Mouse (Mus musculus): ENCODE results near the gene Repin1.

Gene Repin1

DNA sequence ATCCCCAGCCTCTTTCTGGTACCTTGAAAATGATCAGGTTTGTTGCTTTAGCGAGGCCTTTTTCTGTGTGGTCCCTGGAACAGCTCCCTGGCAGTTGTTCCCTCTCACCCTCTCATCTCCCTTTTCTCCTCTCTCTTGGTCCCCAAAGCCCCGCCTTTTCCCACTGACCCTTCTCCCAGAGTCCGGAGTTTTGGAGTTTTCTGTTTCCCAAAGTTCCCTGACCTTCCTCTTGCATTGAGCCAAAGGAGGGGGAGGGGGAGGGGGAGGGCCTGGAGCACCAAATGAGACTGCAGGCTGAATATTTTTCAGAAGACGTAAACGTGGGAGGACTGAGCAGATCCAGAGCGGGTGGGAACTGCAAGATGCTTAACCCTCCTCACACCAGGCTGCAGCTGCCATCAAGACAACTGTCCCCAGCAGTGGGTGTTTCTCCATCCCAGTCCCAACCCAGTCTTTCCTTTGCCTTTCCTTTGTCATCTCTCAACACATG is 21.1 kb upstream of the Repin1 start, which contains the start of gene Rarres2:
TSS of gene Rarres2 (minus strand) at position 218 of the 490 bp plus-strand sequence.
- Histone ChIP-seq H3K36me3 (ENCODE audit: insufficient read depth, low read length) (no peaks in the 10 kb centered on the region), H3K9me3 (ENCODE audit: low read length) (peaks cover 15% of the 10 kb centered on the region), H3K4me1 (replicated peaks; ENCODE audit: low read depth, low read length) (0 out of 2 replicates have a peak, but pooled peaks cover 5% of the 10 kb centered on the region), H3K27me3 (ENCODE audit: insufficient read depth, low read length) (peaks cover 12% of the 10 kb centered on the region; the same call in 1 of the 2 replicates), H3K4me3 (replicated peaks; ENCODE audit: low read length) (no peak within 1 kb of the TSS)
- TF ChIP-seq NANOG (IDR thresholded peaks at IDR 0.05; ENCODE audit: borderline replicate concordance, low read length) (no peak), POU5F1 (IDR thresholded peaks at IDR 0.05; ENCODE audit: borderline replicate concordance, low read length) (no peak), CTCF (conservative IDR thresholded peaks at IDR 0.05; ENCODE audit: low read length) (no peak)

DNA sequence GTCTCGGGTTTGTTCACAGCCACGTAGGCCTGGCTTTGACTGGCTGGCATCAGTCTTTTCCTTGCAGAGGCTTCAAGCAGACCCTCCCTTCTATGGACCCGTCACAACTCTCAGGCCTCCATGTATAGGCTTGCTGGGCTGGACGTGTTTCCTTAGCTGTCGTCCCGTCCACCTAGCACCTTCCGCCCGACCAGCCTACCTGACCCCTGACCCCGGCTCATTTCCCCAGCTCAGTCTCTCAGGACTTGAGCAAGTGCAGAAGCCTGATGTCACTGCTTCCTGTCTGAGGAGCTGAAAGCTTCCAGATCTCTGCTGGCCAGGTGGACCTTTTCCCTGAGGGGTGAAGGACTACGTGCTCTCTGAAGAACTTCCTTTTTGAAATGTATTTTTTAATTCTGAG is 20.4 kb upstream of the Repin1 start:
- no peak overlapping the region for H3K4me3 ChIP-seq (replicated peaks; ENCODE audit: low read length)
- 0 out of 2 replicates have a peak, but pooled peaks cover 4% of the 10 kb centered on the region for H3K4me1 ChIP-seq (replicated peaks; ENCODE audit: low read depth, low read length)
- TF ChIP-seq POU5F1 (IDR thresholded peaks at IDR 0.05; ENCODE audit: borderline replicate concordance, low read length), result no peak
- no peak for TF ChIP-seq CTCF (conservative IDR thresholded peaks at IDR 0.05; ENCODE audit: low read length)
- no peak for TF ChIP-seq NANOG (IDR thresholded peaks at IDR 0.05; ENCODE audit: borderline replicate concordance, low read length)
- no peaks in the 10 kb centered on the region for H3K36me3 ChIP-seq (ENCODE audit: insufficient read depth, low read length)
- H3K27me3 ChIP-seq (ENCODE audit: insufficient read depth, low read length), result peaks cover 12% of the 10 kb centered on the region
- peaks cover 15% of the 10 kb centered on the region for H3K9me3 ChIP-seq (ENCODE audit: low read length)

DNA sequence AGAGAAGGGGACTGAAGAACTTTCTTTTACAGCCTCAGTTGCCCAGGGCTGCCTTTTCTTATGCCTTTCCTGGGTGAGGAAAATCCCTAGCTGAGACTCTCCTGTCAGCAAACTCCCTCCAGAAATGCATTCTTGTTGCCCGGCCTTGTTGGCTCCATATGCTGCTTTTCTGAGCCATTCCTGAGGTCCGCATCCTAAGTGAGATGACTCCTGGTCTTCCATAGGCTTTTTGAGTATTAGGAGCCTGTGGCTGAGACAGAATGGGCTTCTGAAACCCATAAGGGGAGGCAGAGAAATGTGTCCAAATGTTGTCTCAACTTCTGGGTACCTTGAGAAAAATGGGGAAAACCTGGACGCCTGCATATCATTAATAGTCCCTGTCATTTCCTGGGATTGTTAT is 19.7 kb upstream of the Repin1 start:
- Histone ChIP-seq H3K4me1 (replicated peaks; ENCODE audit: low read depth, low read length) (no peaks in the 10 kb centered on the region), H3K4me3 (replicated peaks; ENCODE audit: low read length) (no peak overlapping the region), H3K27me3 (ENCODE audit: insufficient read depth, low read length) (peaks cover 12% of the 10 kb centered on the region), H3K9me3 (ENCODE audit: low read length) (peaks cover 15% of the 10 kb centered on the region), H3K36me3 (ENCODE audit: insufficient read depth, low read length) (no peaks in the 10 kb centered on the region)
- TF ChIP-seq CTCF (conservative IDR thresholded peaks at IDR 0.05; ENCODE audit: low read length) (no peak), NANOG (IDR thresholded peaks at IDR 0.05; ENCODE audit: borderline replicate concordance, low read length) (no peak), POU5F1 (IDR thresholded peaks at IDR 0.05; ENCODE audit: borderline replicate concordance, low read length) (no peak)

DNA sequence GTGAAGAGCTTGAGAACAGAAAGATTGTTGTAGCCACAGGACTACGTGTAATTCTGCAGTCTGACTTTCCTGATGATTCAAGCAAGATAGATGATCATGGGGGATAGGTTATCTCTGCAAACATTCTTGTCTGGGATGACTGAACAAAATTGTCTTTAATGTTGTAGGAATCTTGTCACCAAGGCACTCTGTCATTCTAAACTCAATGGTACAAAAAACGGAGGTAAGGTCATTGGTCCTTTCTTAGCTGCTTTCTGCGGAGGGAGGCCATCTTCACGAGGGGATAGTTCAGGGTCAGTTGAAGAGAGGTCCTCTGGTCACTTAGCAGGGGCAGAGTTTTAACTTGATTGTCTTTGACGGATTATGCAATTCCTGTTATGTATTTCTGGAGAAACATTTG is 14.9 kb upstream of the Repin1 start:
- H3K4me1 ChIP-seq (replicated peaks; ENCODE audit: low read depth, low read length), result no peaks in the 10 kb centered on the region
- H3K27me3 ChIP-seq (ENCODE audit: insufficient read depth, low read length), result peaks cover 13% of the 10 kb centered on the region
- TF ChIP-seq NANOG (IDR thresholded peaks at IDR 0.05; ENCODE audit: borderline replicate concordance, low read length) (no peak), CTCF (conservative IDR thresholded peaks at IDR 0.05; ENCODE audit: low read length) (no peak), POU5F1 (IDR thresholded peaks at IDR 0.05; ENCODE audit: borderline replicate concordance, low read length) (no peak)
- H3K4me3 ChIP-seq (replicated peaks; ENCODE audit: low read length), result no peak overlapping the region
- H3K9me3 ChIP-seq (ENCODE audit: low read length), result no peaks in the 10 kb centered on the region
- no peaks in the 10 kb centered on the region for H3K36me3 ChIP-seq (ENCODE audit: insufficient read depth, low read length)

DNA sequence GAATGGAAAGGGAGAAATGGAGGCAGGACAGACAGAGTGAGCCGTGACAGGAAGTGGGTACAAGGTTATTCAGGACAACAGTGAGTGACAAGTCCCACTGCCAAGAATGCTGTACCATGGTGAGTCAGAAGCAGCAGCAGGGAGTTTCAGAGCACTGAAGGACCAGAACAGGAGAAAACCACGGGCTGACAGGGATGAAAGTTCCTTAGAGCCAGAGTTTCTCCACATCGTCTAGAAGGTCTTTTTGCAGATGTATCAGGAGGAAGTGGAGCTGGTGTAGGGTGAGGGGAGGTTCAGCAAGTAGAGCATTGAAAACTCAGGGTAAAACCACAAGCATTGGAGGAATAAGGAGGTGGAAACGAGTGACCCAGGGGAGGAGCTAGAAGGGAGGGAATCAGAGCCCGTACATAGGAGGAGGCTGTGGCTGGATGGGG is 14.5 kb upstream of the Repin1 start:
- H3K4me3 ChIP-seq (replicated peaks; ENCODE audit: low read length), result no peak overlapping the region
- H3K36me3 ChIP-seq (ENCODE audit: insufficient read depth, low read length), result no peaks in the 10 kb centered on the region
- TF ChIP-seq NANOG (IDR thresholded peaks at IDR 0.05; ENCODE audit: borderline replicate concordance, low read length) (no peak), CTCF (conservative IDR thresholded peaks at IDR 0.05; ENCODE audit: low read length) (no peak), POU5F1 (IDR thresholded peaks at IDR 0.05; ENCODE audit: borderline replicate concordance, low read length) (no peak)
- H3K9me3 ChIP-seq (ENCODE audit: low read length), result no peaks in the 10 kb centered on the region
- peaks cover 13% of the 10 kb centered on the region for H3K27me3 ChIP-seq (ENCODE audit: insufficient read depth, low read length)
- no peaks in the 10 kb centered on the region for H3K4me1 ChIP-seq (replicated peaks; ENCODE audit: low read depth, low read length)

DNA sequence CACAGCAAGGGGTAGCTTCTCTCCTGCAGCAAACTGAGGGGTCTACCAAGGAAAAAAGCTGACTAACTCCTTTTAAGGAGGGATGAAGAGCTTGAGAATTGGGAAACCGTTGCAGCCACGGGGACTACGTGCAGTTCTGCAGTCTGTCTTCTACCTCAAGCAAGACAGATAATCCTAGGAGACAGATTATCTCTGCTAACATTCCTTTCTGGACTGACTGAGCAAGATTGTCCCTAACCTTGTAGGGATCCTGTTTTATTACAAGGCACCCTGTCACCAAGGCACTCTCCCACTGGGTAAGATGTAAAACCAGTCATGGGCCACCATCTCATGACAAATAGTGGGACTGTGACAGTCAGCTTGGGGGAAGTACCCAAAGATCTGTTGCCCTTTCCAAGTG is 12.4 kb upstream of the Repin1 start:
- no peak overlapping the region for H3K4me3 ChIP-seq (replicated peaks; ENCODE audit: low read length)
- TF ChIP-seq POU5F1 (IDR thresholded peaks at IDR 0.05; ENCODE audit: borderline replicate concordance, low read length), result no peak
- no peak for TF ChIP-seq CTCF (conservative IDR thresholded peaks at IDR 0.05; ENCODE audit: low read length)
- no peak for TF ChIP-seq NANOG (IDR thresholded peaks at IDR 0.05; ENCODE audit: borderline replicate concordance, low read length)

DNA sequence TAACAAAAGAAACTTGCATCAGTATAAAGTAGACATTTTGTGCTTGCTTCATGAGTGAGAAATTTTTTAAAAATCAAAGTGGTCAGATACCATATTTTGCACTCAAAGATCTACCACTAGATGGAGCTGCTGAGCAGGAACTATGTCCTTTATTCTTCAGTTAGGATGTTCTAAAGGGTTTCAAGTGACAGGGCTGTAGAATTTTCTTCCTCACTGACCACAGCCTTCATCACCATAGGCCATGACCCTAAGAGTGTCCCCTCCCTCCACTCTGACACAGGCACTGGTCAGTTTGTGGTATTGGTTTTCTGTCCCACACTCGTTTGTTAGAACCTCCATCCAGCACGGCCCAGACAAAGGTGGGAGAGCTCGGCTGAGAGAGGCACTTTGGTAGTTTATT is 11.6 kb upstream of the Repin1 start:
- no peak for TF ChIP-seq NANOG (IDR thresholded peaks at IDR 0.05; ENCODE audit: borderline replicate concordance, low read length)
- TF ChIP-seq POU5F1 (IDR thresholded peaks at IDR 0.05; ENCODE audit: borderline replicate concordance, low read length), result no peak
- peak; percentile 87 for TF ChIP-seq CTCF (conservative IDR thresholded peaks at IDR 0.05; ENCODE audit: low read length)
- H3K9me3 ChIP-seq (ENCODE audit: low read length), result peaks cover 9% of the 10 kb centered on the region

More for the DNA sequence above, 12.4 kb upstream of the Repin1 start:
- Histone ChIP-seq H3K9me3 (ENCODE audit: low read length) (peaks cover 5% of the 10 kb centered on the region), H3K4me1 (replicated peaks; ENCODE audit: low read depth, low read length) (no peaks in the 10 kb centered on the region), H3K36me3 (ENCODE audit: insufficient read depth, low read length) (no peaks in the 10 kb centered on the region), H3K27me3 (ENCODE audit: insufficient read depth, low read length) (peaks cover 10% of the 10 kb centered on the region)

DNA sequence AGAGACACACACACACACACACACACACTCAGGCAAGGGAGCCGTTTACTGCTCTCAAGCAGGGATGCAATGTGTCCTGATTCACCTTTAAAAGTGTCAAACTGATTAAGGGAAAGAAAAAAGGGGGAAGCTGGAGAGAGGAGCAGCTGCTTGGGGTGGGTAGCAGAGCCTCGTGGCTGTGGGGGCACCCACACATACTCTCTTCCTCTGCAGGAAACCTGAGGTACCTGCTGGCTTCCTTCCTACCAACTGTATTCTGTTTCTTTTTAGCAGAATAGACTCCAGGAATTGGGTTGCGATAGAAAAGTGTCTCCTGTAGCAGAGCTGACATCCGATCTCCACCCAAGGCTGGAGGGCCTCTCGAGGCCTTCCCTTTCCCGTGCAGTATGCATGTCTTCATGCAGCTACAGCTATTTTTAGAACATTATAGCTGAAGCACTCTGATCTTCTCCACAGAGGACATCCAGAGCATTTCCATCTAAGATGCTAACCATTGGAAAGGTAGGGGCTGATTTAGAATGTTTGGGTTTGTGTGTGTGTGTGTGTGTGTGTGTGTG is 4.4 kb upstream of the Repin1 start, which contains the start of gene Gm45021:
TSS of gene Gm45021 (plus strand) at position 417 of the 557 bp plus-strand sequence.
- Histone ChIP-seq H3K9me3 (ENCODE audit: low read length) (peaks cover 9% of the 10 kb centered on the region), H3K4me1 (replicated peaks; ENCODE audit: low read depth, low read length) (peaks cover 8% of the 10 kb centered on the region), H3K36me3 (ENCODE audit: insufficient read depth, low read length) (no peaks in the 10 kb centered on the region), H3K27me3 (ENCODE audit: insufficient read depth, low read length) (peaks cover 40% of the 10 kb centered on the region), H3K4me3 (replicated peaks; ENCODE audit: low read length) (no peak within 1 kb of the TSS)
- no peak for TF ChIP-seq POU5F1 (IDR thresholded peaks at IDR 0.05; ENCODE audit: borderline replicate concordance, low read length)
- TF ChIP-seq CTCF (conservative IDR thresholded peaks at IDR 0.05; ENCODE audit: low read length), result no peak
- no peak for TF ChIP-seq NANOG (IDR thresholded peaks at IDR 0.05; ENCODE audit: borderline replicate concordance, low read length)

More for the DNA sequence above, 11.6 kb upstream of the Repin1 start:
- H3K4me3 ChIP-seq (replicated peaks; ENCODE audit: low read length), result no peak overlapping the region
- no peaks in the 10 kb centered on the region for H3K36me3 ChIP-seq (ENCODE audit: insufficient read depth, low read length)
- H3K4me1 ChIP-seq (replicated peaks; ENCODE audit: low read depth, low read length), result no peaks in the 10 kb centered on the region
- H3K27me3 ChIP-seq (ENCODE audit: insufficient read depth, low read length), result peaks cover 10% of the 10 kb centered on the region

Measured in E14TG2a.4 (cell line).